Mouse (Mus musculus): Measurements from ENCODE around the gene Hs6st3. TPM values are rescaled to one million over a fixed set of nuclear protein-coding genes. Genes with fewer than 3 reads are reported as not detected.

Hs6st3 gene
- polyA plus RNA-seq, 1 experiment from 2014 or later, result 2.9 TPM

GRCm38 (mm10) chr14:119914508-119914907 is 776.4 kb downstream of the Hs6st3 start:
- Histone ChIP-seq H3K4me3 (replicated peaks; ENCODE audit: low read depth, low read length) (no peak overlapping the region), H3K9ac (replicated peaks; ENCODE audit: low read length) (no peak overlapping the region), H3K9me3 (ENCODE audit: control insufficient read depth, low read length) (no peaks in the 10 kb centered on the region), H3K4me1 (ENCODE audit: control insufficient read depth, insufficient read depth, low read length) (no peaks in the 10 kb centered on the region), H3K4me2 (ENCODE audit: low read length) (no peak overlapping the region), H3K27me3 (ENCODE audit: control insufficient read depth, insufficient read depth, low read length) (no peaks in the 10 kb centered on the region), H3K36me3 (ENCODE audit: control insufficient read depth, insufficient read depth, low read length) (no peaks in the 10 kb centered on the region), H3K27ac (replicated peaks; ENCODE audit: low read depth, low read length) (no peak overlapping the region)
- WGBS, result 68% methylated on average over 6 of the region's 6 CpGs
- ATAC-seq (ENCODE audit: low FRiP score, low TSS enrichment) (no peak), DNase-seq (no peak)

DNA sequence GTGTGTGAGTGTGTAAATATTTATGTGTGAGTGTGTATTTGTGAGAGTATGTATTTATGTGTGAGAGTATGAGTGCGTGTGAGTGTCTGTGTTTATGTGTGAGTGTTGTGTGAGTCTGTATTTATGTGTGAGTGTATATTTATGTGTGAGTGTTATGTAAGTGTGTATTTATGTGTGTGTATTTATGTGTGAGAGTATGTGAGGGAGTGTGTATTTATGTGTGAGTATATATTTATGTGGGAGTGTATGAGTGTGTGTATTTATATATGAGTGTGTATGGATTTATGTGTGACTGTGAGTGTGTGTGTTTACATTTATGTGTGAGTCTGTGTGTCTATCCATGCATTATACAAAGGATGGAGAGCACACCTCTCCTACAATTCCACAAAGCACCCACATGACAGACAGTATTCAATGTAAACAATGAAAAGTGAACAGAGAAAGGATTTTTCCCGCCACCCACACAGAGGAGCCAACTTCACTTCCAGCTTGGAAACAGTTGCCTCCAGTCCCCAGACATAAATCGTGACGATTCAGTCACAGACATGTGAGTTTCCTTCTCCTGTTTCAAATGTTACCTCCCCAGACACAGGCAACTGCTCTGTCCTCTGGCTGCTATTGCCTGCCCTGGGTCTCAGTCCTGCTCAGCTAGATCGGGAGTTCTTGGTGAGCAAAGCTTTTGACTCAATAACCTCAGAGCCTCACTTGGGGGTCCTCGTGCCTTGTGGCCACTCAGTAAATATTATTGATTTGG is 780.3 kb downstream of the Hs6st3 start:
- DNase-seq (no peak), ATAC-seq (ENCODE audit: low FRiP score, low TSS enrichment) (no peak)
- Histone ChIP-seq H3K27me3 (ENCODE audit: control insufficient read depth, insufficient read depth, low read length) (no peaks in the 10 kb centered on the region), H3K4me3 (replicated peaks; ENCODE audit: low read depth, low read length) (no peak overlapping the region), H3K9me3 (ENCODE audit: control insufficient read depth, low read length) (no peaks in the 10 kb centered on the region), H3K27ac (replicated peaks; ENCODE audit: low read depth, low read length) (no peak overlapping the region), H3K9ac (replicated peaks; ENCODE audit: low read length) (no peak overlapping the region), H3K4me1 (ENCODE audit: control insufficient read depth, insufficient read depth, low read length) (no peaks in the 10 kb centered on the region), H3K36me3 (ENCODE audit: control insufficient read depth, insufficient read depth, low read length) (no peaks in the 10 kb centered on the region), H3K4me2 (ENCODE audit: low read length) (no peak overlapping the region)
- WGBS, result 81% methylated on average over 6 of the region's 6 CpGs

- Histone ChIP-seq H3K4me2 (ENCODE audit: low read length) (no peak overlapping the region), H3K4me1 (ENCODE audit: control insufficient read depth, insufficient read depth, low read length) (no peaks in the 10 kb centered on the region), H3K27ac (replicated peaks; ENCODE audit: low read depth, low read length) (no peak overlapping the region), H3K36me3 (ENCODE audit: control insufficient read depth, insufficient read depth, low read length) (no peaks in the 10 kb centered on the region), H3K4me3 (replicated peaks; ENCODE audit: low read depth, low read length) (no peak overlapping the region), H3K9me3 (ENCODE audit: control insufficient read depth, low read length) (no peaks in the 10 kb centered on the region), H3K9ac (replicated peaks; ENCODE audit: low read length) (no peak overlapping the region), H3K27me3 (ENCODE audit: control insufficient read depth, insufficient read depth, low read length) (no peaks in the 10 kb centered on the region)
- DNase-seq (no peak), ATAC-seq (ENCODE audit: low FRiP score, low TSS enrichment) (no peak)
- 93% methylated on average over 1 of the region's 1 CpGs for WGBS
These were observed 781.0 kb downstream of the Hs6st3 start for GRCm38 (mm10) chr14:119919177-119919576.

Other genes starting within 250 kb of the Hs6st3 start
- 94.5 and 105 TPM in 2 replicates for gene Dzip1, start 212.9 kb upstream of the Hs6st3 start, polyA plus RNA-seq (2014; fragmentation: Nextera tagmentation; extraction: Ambion mirVana)
- gene Dnajc3, start 200.4 kb upstream of the Hs6st3 start, polyA plus RNA-seq (2014; fragmentation: Nextera tagmentation; extraction: Ambion mirVana), result 17.7 and 21.9 TPM in 2 replicates
- gene Uggt2, start 38.9 kb upstream of the Hs6st3 start, polyA plus RNA-seq (2014; fragmentation: Nextera tagmentation; extraction: Ambion mirVana), result 24.4 and 27.9 TPM in 2 replicates

Data from midbrain, embryonic 14.5 days (tissue).